Mouse (Mus musculus) gonadal fat pad, adult 2 months (tissue): ENCODE measurements around the gene A630095N17Rik. TPM values are rescaled to one million over a fixed set of nuclear protein-coding genes. Genes with fewer than 3 reads are reported as not detected.

Experiments
- polyA plus RNA-seq: library from polyadenylated mRNA; depleted of rRNA; stranded (reverse); fragments of >200 nt; gene quantifications from 2 replicates; pipeline ENCODE4 v1.2.3, GENCODE M21; 2012; rRNA removed

The A630095N17Rik gene
- polyA plus RNA-seq, 1 experiment: not detected

Other genes with a start within 250 kb of the A630095N17Rik start
- 3.2 and 4.9 TPM in 2 replicates for gene Nhej1, start 106.9 kb downstream of the A630095N17Rik start, polyA plus RNA-seq
- gene Slc23a3, start 98.2 kb downstream of the A630095N17Rik start, polyA plus RNA-seq: 0.34 and 0.42 TPM in 2 replicates
- gene Cnppd1, start 89.4 kb downstream of the A630095N17Rik start, polyA plus RNA-seq: 40.2 and 45.9 TPM in 2 replicates
- gene Retreg2, start 89.3 kb downstream of the A630095N17Rik start, polyA plus RNA-seq: 103 and 107 TPM in 2 replicates
- gene Zfand2b, start 63.5 kb downstream of the A630095N17Rik start, polyA plus RNA-seq: 46.3 and 61.0 TPM in 2 replicates
- gene Abcb6, start 51.7 kb downstream of the A630095N17Rik start, polyA plus RNA-seq: 24.1 and 30.1 TPM in 2 replicates
- gene Ankzf1, start 40.0 kb downstream of the A630095N17Rik start, polyA plus RNA-seq: 23.8 and 25.6 TPM in 2 replicates
- 47.6 and 56.5 TPM in 2 replicates for gene Atg9a, start 39.9 kb downstream of the A630095N17Rik start, polyA plus RNA-seq
- gene Glb1l, start 21.3 kb downstream of the A630095N17Rik start, polyA plus RNA-seq: 27.9 and 28.1 TPM in 2 replicates
- 149 and 174 TPM in 2 replicates for gene Stk16, start 21.3 kb downstream of the A630095N17Rik start, polyA plus RNA-seq
- gene Tuba4a, start 12.2 kb downstream of the A630095N17Rik start, polyA plus RNA-seq: 31.2 and 44.9 TPM in 2 replicates
- 37.9 and 48.4 TPM in 2 replicates for gene Dnajb2, start 4.3 kb upstream of the A630095N17Rik start, polyA plus RNA-seq
- gene Ptprn, start 32.4 kb upstream of the A630095N17Rik start, polyA plus RNA-seq: 0.03 and 0.62 TPM in 2 replicates
- gene Resp18, start 46.3 kb upstream of the A630095N17Rik start, polyA plus RNA-seq: not detected in 2 replicates
- 150 and 168 TPM in 2 replicates for gene Dnpep, start 85.9 kb upstream of the A630095N17Rik start, polyA plus RNA-seq
- 71.8 and 92.9 TPM in 2 replicates for gene Des, start 128.2 kb upstream of the A630095N17Rik start, polyA plus RNA-seq
- 26.2 and 27.4 TPM in 2 replicates for gene Speg, start 143.2 kb upstream of the A630095N17Rik start, polyA plus RNA-seq
- 161 and 183 TPM in 2 replicates for gene Gmppa, start 203.8 kb upstream of the A630095N17Rik start, polyA plus RNA-seq
- gene Asic4, start 218.3 kb upstream of the A630095N17Rik start, polyA plus RNA-seq: 0.18 and 0.42 TPM in 2 replicates
- 77.6 and 78.4 TPM in 2 replicates for gene Chpf, start 247.2 kb upstream of the A630095N17Rik start, polyA plus RNA-seq
- gene Tmem198, start 247.4 kb upstream of the A630095N17Rik start, polyA plus RNA-seq: 2.4 TPM in 2 replicates